In the genomic region with DNA sequence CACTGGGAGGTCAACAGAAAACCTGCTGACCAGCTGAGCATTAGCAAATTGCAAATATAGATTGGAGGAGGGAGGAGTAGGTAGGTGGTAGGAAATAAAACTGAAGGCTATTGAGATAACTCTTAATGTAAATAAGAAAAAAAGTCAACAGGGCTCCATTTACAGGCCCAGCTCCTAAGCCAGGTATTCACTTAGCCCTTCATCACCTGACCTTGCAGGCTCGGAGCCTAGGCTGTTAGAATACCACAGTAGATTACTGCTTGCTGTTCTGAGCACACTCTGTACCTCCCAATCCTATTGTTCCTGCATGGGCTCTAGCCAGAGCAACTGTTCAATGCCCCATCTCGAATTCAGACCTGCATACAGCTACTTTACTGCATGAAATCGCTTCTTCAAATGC, we compare ENCODE assay signal across 22 mouse cellular contexts.
A peak's percentile ranks its signal among the peaks of the same experiment; 100 is the strongest.
DNase-seq lines count a peak whose midpoint lies in the region; ATAC-seq and TF ChIP-seq lines count a peak whose summit lies in the region.
"Had no signal": no experiment of that assay in that cellular context is flagged by ENCODE, and none has a peak within 500 bp of the region (broad histone marks: within the 10 kb centered on the region; RNA-seq: fewer than 3 reads in every experiment).

No protein-coding gene starts in this region.

- no peak for TF ChIP-seq EP300 in stomach, postnatal 0 days (optimal IDR thresholded peaks at IDR 0.05)

- 77% methylated on average over 3 of the region's 3 CpGs for WGBS in stomach, embryonic 14.5 days
- WGBS in stomach, embryonic 15.5 days: 64% methylated on average over 3 of the region's 3 CpGs
- WGBS in stomach, embryonic 16.5 days: 77% methylated on average over 3 of the region's 3 CpGs
- 73% methylated on average over 3 of the region's 3 CpGs for WGBS in stomach, postnatal 0 days

- 0 out of 2 replicates have a peak, but pooled peaks have one; percentile 48 for ATAC-seq in stomach, embryonic 14.5 days (ENCODE audit: insufficient number of reproducible peaks, insufficient read depth, low FRiP score, low read depth)
- peak; percentile 72; the same call in 1 of the 2 replicates for ATAC-seq in stomach, embryonic 15.5 days (ENCODE audit: insufficient read depth, low FRiP score, low read depth)
- peak; percentile 77; the same call in 1 of the 2 replicates for ATAC-seq in stomach, embryonic 16.5 days (ENCODE audit: insufficient read depth, low FRiP score)
- ATAC-seq in stomach, postnatal 0 days (ENCODE audit: low FRiP score, low TSS enrichment): peak; percentile 76
- ATAC-seq: activated CD4-positive, CD25-positive, alpha-beta regulatory T cell, adult 4 months; CD4-positive, CD25-positive, alpha-beta regulatory T cell, adult 4 months; Patski had no signal

- no peak overlapping the region for H3K9ac ChIP-seq in stomach, embryonic 14.5 days (replicated peaks; ENCODE audit: low read depth, low read length)
- H3K9ac ChIP-seq in stomach, embryonic 15.5 days: no peak overlapping the region
- no peak overlapping the region for H3K9ac ChIP-seq in stomach, embryonic 16.5 days (ENCODE audit: low read length)
- H3K9ac ChIP-seq in stomach, postnatal 0 days (ENCODE audit: low read length): no peak overlapping the region

- H3K27ac ChIP-seq in stomach, embryonic 14.5 days (ENCODE audit: low read length): no peak overlapping the region
- no peak overlapping the region for H3K27ac ChIP-seq in stomach, embryonic 15.5 days
- H3K27ac ChIP-seq in stomach, embryonic 16.5 days (ENCODE audit: low read length): no peak overlapping the region
- H3K27ac ChIP-seq in stomach, postnatal 0 days (replicated peaks): no peak overlapping the region

- no peak overlapping the region for H3K4me3 ChIP-seq in stomach, embryonic 14.5 days (ENCODE audit: low read depth, low read length)
- H3K4me3 ChIP-seq in stomach, embryonic 15.5 days (replicated peaks): no peak overlapping the region
- no peak overlapping the region for H3K4me3 ChIP-seq in stomach, embryonic 16.5 days (replicated peaks; ENCODE audit: low read length)
- no peak overlapping the region for H3K4me3 ChIP-seq in stomach, postnatal 0 days (ENCODE audit: low read depth, low read length)

- no peaks in the 10 kb centered on the region for H3K9me3 ChIP-seq in stomach, embryonic 14.5 days (ENCODE audit: control insufficient read depth, low read depth, low read length)
- H3K9me3 ChIP-seq in stomach, embryonic 15.5 days: no peaks in the 10 kb centered on the region
- H3K9me3 ChIP-seq in stomach, embryonic 16.5 days (replicated peaks; ENCODE audit: control insufficient read depth, low read length): no peaks in the 10 kb centered on the region
- H3K9me3 ChIP-seq in stomach, postnatal 0 days (ENCODE audit: control insufficient read depth, low read length): no peaks in the 10 kb centered on the region
- H3K9me3 ChIP-seq: G1E had no signal

- no peaks in the 10 kb centered on the region for H3K36me3 ChIP-seq in stomach, embryonic 14.5 days (ENCODE audit: control insufficient read depth, insufficient read depth, low read length)
- H3K36me3 ChIP-seq in stomach, embryonic 15.5 days: no peaks in the 10 kb centered on the region
- no peaks in the 10 kb centered on the region for H3K36me3 ChIP-seq in stomach, embryonic 16.5 days (ENCODE audit: control insufficient read depth, insufficient read depth, low read length)
- H3K36me3 ChIP-seq in stomach, postnatal 0 days (ENCODE audit: control insufficient read depth, insufficient read depth, low read length): no peaks in the 10 kb centered on the region
- H3K36me3 ChIP-seq: G1E had no signal

- no peak overlapping the region for H3K4me2 ChIP-seq in stomach, embryonic 14.5 days (replicated peaks; ENCODE audit: low read depth, low read length)
- no peak overlapping the region for H3K4me2 ChIP-seq in stomach, embryonic 15.5 days
- H3K4me2 ChIP-seq in stomach, embryonic 16.5 days (ENCODE audit: low read depth, low read length): no peak overlapping the region
- H3K4me2 ChIP-seq in stomach, postnatal 0 days (replicated peaks; ENCODE audit: low read depth): no peak overlapping the region

- DNase-seq in stomach, postnatal 0 days (ENCODE audit: low spot score): peak; percentile 20
- no peak for DNase-seq in spleen, postnatal 36 days (ENCODE audit: low spot score in 2 of 2)
- DNase-seq in embryo, embryonic 10.5 days (ENCODE audit: low spot score): no peak
- no peak for DNase-seq in right cerebral cortex, adult 18-20 months
- no peak for DNase-seq in layer of hippocampus, postnatal 36 days
- DNase-seq: adrenal gland, adult 2 months; adrenal gland, adult 8-10 months; adrenal gland, postnatal 10 days; adrenal gland, postnatal 14 days; adrenal gland, postnatal 25 days; adrenal gland, postnatal 36 days; B cell, adult 2 months; cerebellum, adult 11 months; cerebellum, adult 11-12 months had no signal

- no peaks in the 10 kb centered on the region for H3K27me3 ChIP-seq in stomach, embryonic 14.5 days (ENCODE audit: control insufficient read depth, insufficient read depth, low read length)
- H3K27me3 ChIP-seq in stomach, embryonic 15.5 days (replicated peaks): no peaks in the 10 kb centered on the region
- H3K27me3 ChIP-seq in stomach, embryonic 16.5 days (ENCODE audit: control insufficient read depth, insufficient read depth, low read length): no peaks in the 10 kb centered on the region
- H3K27me3 ChIP-seq in stomach, postnatal 0 days (ENCODE audit: control insufficient read depth, insufficient read depth, low read length): no peaks in the 10 kb centered on the region
- H3K27me3 ChIP-seq: CH12.LX, Patski had no signal

- no peak for TF ChIP-seq CTCF in stomach, postnatal 0 days (IDR thresholded peaks at IDR 0.05; ENCODE audit: low read depth)

- H3K4me1 ChIP-seq in stomach, embryonic 14.5 days (ENCODE audit: control insufficient read depth, insufficient read depth, low read length): no peaks in the 10 kb centered on the region
- H3K4me1 ChIP-seq in stomach, embryonic 15.5 days: no peaks in the 10 kb centered on the region
- H3K4me1 ChIP-seq in stomach, embryonic 16.5 days (ENCODE audit: control insufficient read depth, insufficient read depth, low read length): no peaks in the 10 kb centered on the region
- H3K4me1 ChIP-seq in stomach, postnatal 0 days (replicated peaks; ENCODE audit: control insufficient read depth, insufficient read depth): no peaks in the 10 kb centered on the region
